Mouse (Mus musculus) forebrain, embryonic 15.5 days (tissue): Measurements from ENCODE around the gene Lmo1. TPM values are rescaled to one million over a fixed set of nuclear protein-coding genes. Genes with fewer than 3 reads are reported as not detected.

Experiments
- ATAC-seq: fragments of 200-750 bp; cut with Nextera tagmentation; replicated peaks from 2 replicates; pipeline ENCODE4 v1.8.0; 2017; ENCODE audit warnings: mild to moderate bottlenecking, moderate TSS enrichment, moderate library complexity
- H3K27ac ChIP-seq: fragments of 300-500 bp; sonication (generic); replicated peaks from 2 replicates; pipeline ENCODE4 v1.5.1; 2015; ENCODE audit warnings: mild to moderate bottlenecking, inconsistent platforms
- H3K27me3 ChIP-seq: fragments of 300-500 bp; sonication (generic); 2 replicates; pipeline ENCODE4 v1.6.1; 2015; ENCODE audit warnings: inconsistent platforms
- H3K36me3 ChIP-seq: fragments of 300-500 bp; sonication (generic); 2 replicates; pipeline ENCODE4 v1.6.1; 2015; ENCODE audit warnings: mild to moderate bottlenecking, inconsistent platforms
- H3K4me1 ChIP-seq: fragments of 300-500 bp; sonication (generic); 2 replicates; pipeline ENCODE4 v1.6.1; 2015; ENCODE audit warnings: inconsistent platforms
- H3K4me2 ChIP-seq: fragments of 300-500 bp; sonication (generic); replicated peaks from 2 replicates; pipeline ENCODE4 v1.6.1; 2015; ENCODE audit warnings: mild to moderate bottlenecking, inconsistent platforms
- H3K4me3 ChIP-seq: fragments of 300-500 bp; sonication (generic); 2 replicates; pipeline ENCODE4 v1.5.1; 2015; ENCODE audit warnings: mild to moderate bottlenecking, inconsistent platforms
- H3K9ac ChIP-seq: fragments of 300-500 bp; sonication (generic); replicated peaks from 2 replicates; pipeline ENCODE4 v1.6.1; 2015; ENCODE audit warnings: mild to moderate bottlenecking, inconsistent platforms
- H3K9me3 ChIP-seq: fragments of 300-500 bp; sonication (generic); 2 replicates; pipeline ENCODE4 v1.6.1; 2016; ENCODE audit warnings: inconsistent platforms
- WGBS: fragments of 180-500 bp; shearing (Covaris S2); methylation state at CpG from one replicate; pipeline ENCODE4 v1.1.7; 2015; ENCODE audit warnings: mixed read lengths; 5-methylcytosine and 5-hydroxymethylcytosine counted together
- polyA plus RNA-seq: library from polyadenylated mRNA; unstranded; fragments of >200 nt; fragmentation: Nextera tagmentation; extraction: Ambion mirVana; gene quantifications from 2 replicates; pipeline ENCODE4 v1.2.1, GENCODE M21; 2015

Gene Lmo1
- polyA plus RNA-seq, 1 experiment from 2014 or later, result 102 TPM

DNA sequence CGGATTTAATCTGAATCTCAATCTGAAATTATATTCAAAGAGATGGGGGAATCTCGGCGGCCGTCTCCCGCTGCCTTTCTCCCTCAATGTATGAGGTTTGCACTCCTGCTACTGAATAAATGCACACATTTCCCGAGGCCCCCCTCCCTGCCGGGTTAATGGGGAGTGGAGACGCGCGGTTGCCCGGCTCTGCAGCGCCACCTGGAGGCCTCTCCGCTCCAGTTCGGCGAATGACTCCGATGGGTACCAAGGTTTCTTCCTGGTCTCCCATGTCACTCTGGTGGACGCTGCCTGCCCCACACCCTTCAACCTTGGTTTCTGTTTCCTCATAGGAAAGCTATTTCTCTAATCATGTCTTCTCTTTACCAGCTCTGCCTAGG, 4.6 kb downstream of the Lmo1 start:
- Histone ChIP-seq H3K9me3 (no peaks in the 10 kb centered on the region), H3K27ac (peak overlapping the region; percentile 84), H3K27me3 (no peaks in the 10 kb centered on the region), H3K4me1 (peaks cover 82% of the 10 kb centered on the region), H3K4me2 (peak overlapping the region; percentile 86), H3K9ac (peak overlapping the region; percentile 75), H3K36me3 (no peaks in the 10 kb centered on the region), H3K4me3 (peak overlapping the region; percentile 60)
- 1% methylated on average over 17 of the region's 17 CpGs for WGBS
- peak; percentile 51 for ATAC-seq

DNA sequence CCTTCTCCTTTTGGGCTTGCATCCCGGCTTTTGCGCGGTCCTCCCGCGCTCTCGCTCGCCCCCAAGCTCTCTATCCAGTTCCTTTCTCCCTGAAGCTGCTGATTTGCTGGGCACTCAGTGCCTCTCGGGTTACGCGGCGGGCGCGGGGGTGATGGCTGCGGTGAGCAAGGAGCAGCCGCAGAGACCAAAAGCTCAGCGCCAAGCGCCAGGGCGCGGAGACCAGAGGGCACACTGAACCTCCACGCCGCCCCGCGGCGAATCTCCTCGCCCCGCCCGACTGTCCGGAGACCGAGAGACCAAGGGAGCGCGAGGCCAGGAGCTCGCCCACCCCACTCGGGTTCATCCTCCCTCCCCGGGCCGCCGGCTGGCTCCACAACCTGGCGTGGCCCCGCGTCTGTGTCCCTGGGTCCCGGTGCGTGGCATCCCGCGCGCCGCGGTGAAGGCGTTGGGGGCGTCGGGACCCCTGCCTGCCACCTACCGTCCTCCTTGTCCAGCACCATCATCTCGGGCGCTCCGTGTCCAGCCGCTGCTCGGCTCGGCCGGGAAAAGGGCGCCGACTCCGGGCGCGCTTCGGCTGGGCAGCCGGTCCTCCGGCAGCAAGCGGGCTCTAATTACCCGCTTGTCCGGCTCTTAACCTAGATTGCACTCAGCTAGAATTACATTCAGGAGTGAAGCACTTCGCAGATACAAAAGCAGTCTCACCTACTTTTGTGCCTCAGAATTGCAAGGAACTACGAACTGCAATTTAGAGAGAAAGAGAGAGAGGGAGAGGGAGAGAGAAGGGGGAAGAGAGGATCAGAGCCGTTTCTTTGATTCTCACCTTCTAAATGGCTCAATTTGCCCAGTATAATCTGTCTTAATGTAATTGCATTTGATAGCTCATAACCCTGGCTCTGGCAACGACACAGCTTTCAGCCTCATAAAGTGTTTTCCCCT, 5.2 kb downstream of the Lmo1 start:
- H3K27ac ChIP-seq, result peak overlapping the region; percentile 84
- peak overlapping the region; percentile 75 for H3K9ac ChIP-seq
- WGBS, result under 1% methylated on average over 71 of the region's 72 CpGs
- H3K4me1 ChIP-seq, result peaks cover 85% of the 10 kb centered on the region
- H3K4me3 ChIP-seq, result peak overlapping the region; percentile 60
- ATAC-seq, result peak; percentile 3; the same call in 1 of the 2 replicates
- H3K36me3 ChIP-seq, result no peaks in the 10 kb centered on the region
- H3K9me3 ChIP-seq, result no peaks in the 10 kb centered on the region
- no peaks in the 10 kb centered on the region for H3K27me3 ChIP-seq
- H3K4me2 ChIP-seq, result peak overlapping the region; percentile 86

DNA sequence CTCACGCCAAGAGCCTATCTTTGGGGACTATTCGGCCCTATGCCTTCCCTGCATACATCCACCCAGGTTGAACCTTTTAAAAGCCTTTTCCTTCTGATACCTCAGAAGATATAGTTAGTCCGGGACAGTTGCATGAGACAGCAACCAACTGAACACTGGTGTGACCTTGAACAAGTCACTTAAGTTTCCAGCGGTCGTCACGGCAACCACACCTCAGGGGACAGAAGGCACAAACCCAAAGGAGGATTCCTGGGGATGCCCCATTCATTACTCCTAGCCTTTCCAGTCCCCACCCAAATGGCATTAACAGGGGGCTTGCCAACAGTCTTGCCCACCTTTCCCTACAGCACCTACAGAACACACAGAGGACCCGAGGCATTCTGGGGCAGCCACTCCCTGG, 6.3 kb downstream of the Lmo1 start:
- H3K4me2 ChIP-seq, result peak overlapping the region; percentile 86
- H3K27me3 ChIP-seq, result no peaks in the 10 kb centered on the region
- H3K9ac ChIP-seq, result no peak overlapping the region
- WGBS, result 93% methylated on average over 7 of the region's 7 CpGs
- peaks cover 79% of the 10 kb centered on the region for H3K4me1 ChIP-seq
- no peaks in the 10 kb centered on the region for H3K36me3 ChIP-seq
- no peak for ATAC-seq
- peak overlapping the region; percentile 60 for H3K4me3 ChIP-seq
- no peak overlapping the region for H3K27ac ChIP-seq
- H3K9me3 ChIP-seq, result no peaks in the 10 kb centered on the region

DNA sequence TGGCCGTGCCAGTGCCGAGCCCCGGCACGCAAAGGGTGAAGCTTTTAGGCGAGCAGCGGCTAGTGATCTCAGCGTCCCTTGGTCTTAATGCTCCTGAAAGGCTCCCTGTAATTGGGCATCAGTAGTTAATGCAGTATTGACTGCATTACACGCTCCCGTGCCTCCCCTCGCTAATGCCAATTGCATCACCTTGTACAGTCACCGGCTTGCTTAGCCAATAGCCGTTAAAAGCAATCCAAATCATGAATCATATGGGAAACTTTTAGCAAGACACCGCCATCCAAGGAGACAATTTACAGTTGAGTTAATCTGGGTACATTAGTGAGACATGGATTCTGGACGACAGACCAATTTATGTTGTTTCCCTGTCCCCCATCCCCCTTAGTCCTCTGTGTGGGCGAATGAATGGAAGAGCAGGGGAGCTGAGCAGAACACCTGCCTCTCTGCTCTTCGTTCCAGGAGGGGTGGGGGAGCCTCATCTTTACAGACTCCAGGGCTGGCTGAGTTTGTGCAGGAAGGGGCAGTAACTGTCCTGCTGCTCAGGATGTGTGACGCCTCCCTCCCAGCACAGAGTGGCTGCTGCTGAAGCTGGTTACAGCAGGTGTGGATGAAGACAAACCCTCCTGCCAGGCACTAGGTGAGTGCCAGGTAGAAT, 8.9 kb downstream of the Lmo1 start:
- H3K9ac ChIP-seq, result 0 out of 2 replicates have a peak overlapping the region, but pooled peaks have one; percentile 13
- peaks cover 59% of the 10 kb centered on the region for H3K4me1 ChIP-seq
- peak overlapping the region; percentile 2 for H3K27ac ChIP-seq
- H3K36me3 ChIP-seq, result no peaks in the 10 kb centered on the region
- WGBS, result 14% methylated on average over 17 of the region's 17 CpGs
- H3K4me3 ChIP-seq, result peak overlapping the region; percentile 18
- no peaks in the 10 kb centered on the region for H3K27me3 ChIP-seq
- H3K4me2 ChIP-seq, result peak overlapping the region; percentile 36
- ATAC-seq, result peak; percentile 43
- H3K9me3 ChIP-seq, result no peaks in the 10 kb centered on the region

DNA sequence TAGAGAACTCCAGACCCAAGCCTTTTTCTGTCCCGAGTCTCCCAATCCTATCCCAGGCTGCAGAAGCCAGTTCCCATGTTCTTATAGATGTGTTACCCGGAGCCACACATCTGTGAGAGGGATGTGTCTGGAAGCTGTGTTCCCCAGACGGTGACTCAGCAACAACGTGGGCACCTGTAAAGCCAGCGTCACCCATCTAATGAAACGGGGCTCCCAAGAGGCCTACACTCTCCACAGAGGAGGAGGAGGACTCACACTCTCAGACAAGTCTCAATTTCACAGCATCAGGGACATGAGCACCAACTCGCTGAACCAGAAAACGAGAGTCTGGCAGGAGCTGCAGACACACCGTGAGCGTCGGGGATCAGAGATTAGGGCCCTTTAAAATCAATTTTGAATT, 20.7 kb downstream of the Lmo1 start:
- Histone ChIP-seq H3K4me2 (no peak overlapping the region), H3K27ac (no peak overlapping the region), H3K36me3 (no peaks in the 10 kb centered on the region), H3K4me1 (peaks cover 41% of the 10 kb centered on the region), H3K4me3 (no peak overlapping the region), H3K27me3 (no peaks in the 10 kb centered on the region), H3K9ac (no peak overlapping the region), H3K9me3 (no peaks in the 10 kb centered on the region)
- WGBS, result 43% methylated on average over 11 of the region's 11 CpGs
- ATAC-seq, result no peak

DNA sequence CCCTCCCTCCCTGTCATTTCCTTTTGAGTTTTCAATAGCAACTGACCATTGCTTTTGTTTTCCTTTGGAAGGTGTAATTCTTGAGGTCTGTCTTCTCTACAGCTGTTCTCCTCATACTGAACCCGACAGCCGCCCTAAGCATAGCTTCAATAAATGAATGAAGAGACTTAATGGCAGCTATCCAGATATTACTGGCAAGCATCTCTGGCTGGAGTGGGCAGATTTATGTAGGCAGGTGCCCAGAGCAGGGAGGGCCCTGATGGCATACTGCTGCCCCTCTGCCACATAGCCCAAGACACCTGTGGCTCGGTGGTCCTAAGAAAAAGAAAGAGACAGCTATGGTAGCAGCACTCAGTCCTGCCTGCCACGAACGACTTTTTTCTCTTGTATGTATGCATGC, 21.5 kb downstream of the Lmo1 start:
- no peak overlapping the region for H3K9ac ChIP-seq
- H3K9me3 ChIP-seq, result no peaks in the 10 kb centered on the region
- no peak overlapping the region for H3K4me3 ChIP-seq
- H3K27me3 ChIP-seq, result no peaks in the 10 kb centered on the region
- H3K27ac ChIP-seq, result no peak overlapping the region
- H3K36me3 ChIP-seq, result no peaks in the 10 kb centered on the region
- WGBS, result 41% methylated on average over 5 of the region's 5 CpGs
- H3K4me2 ChIP-seq, result no peak overlapping the region
- peaks cover 41% of the 10 kb centered on the region for H3K4me1 ChIP-seq
- 0 out of 2 replicates have a peak, but pooled peaks have one; percentile 33 for ATAC-seq

DNA sequence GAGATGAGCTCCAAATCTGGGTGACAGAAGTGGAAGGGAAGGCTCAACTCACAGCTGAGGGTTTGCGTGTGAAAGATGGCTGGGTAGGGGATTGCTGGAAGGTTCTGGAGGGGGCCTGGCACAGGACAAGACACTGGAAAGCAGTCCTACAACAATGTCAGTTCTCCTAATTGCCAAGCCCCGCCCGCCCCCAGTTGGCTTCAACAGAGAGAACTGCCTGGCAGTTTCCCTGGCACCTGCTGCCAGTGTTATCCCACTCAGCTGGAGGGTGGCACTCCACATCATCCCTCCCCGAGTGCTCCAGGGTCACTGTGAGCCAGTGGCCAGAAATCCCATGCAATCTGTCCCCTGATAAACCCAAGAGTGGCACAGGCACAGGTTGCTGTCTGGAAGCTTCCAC, 23.9 kb downstream of the Lmo1 start:
- H3K27me3 ChIP-seq, result 0 out of 2 replicates have a peak, but pooled peaks cover 3% of the 10 kb centered on the region
- no peak overlapping the region for H3K9ac ChIP-seq
- H3K4me3 ChIP-seq, result no peak overlapping the region
- no peak for ATAC-seq
- no peaks in the 10 kb centered on the region for H3K9me3 ChIP-seq
- H3K4me1 ChIP-seq, result peaks cover 46% of the 10 kb centered on the region
- no peaks in the 10 kb centered on the region for H3K36me3 ChIP-seq
- H3K4me2 ChIP-seq, result no peak overlapping the region
- WGBS, result 55% methylated on average over 4 of the region's 4 CpGs
- H3K27ac ChIP-seq, result no peak overlapping the region

DNA sequence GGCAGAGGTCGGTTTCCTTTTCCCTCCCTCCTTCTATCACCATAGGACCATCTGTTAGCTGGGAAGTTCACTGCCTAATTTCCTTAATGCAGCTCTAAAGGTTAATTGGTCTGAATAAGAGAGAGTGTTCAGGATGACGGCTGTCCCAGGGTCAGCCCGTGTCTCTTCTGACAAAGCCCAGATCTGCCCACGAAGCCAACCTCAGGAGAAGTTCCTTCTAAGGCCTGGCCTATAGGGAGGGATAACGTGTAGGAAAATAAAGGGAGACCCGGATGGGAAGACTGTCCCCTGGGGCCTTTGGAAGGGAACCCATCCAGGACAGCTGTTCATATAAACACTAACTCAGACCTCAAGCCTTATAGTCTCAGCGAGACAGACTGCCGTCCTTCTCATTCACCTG, 29.8 kb downstream of the Lmo1 start:
- Histone ChIP-seq H3K4me2 (no peak overlapping the region), H3K4me1 (peaks cover 52% of the 10 kb centered on the region), H3K4me3 (no peak overlapping the region), H3K27me3 (0 out of 2 replicates have a peak, but pooled peaks cover 3% of the 10 kb centered on the region), H3K27ac (no peak overlapping the region), H3K9me3 (no peaks in the 10 kb centered on the region), H3K9ac (no peak overlapping the region), H3K36me3 (no peaks in the 10 kb centered on the region)
- WGBS, result 33% methylated on average over 8 of the region's 8 CpGs
- no peak for ATAC-seq

DNA sequence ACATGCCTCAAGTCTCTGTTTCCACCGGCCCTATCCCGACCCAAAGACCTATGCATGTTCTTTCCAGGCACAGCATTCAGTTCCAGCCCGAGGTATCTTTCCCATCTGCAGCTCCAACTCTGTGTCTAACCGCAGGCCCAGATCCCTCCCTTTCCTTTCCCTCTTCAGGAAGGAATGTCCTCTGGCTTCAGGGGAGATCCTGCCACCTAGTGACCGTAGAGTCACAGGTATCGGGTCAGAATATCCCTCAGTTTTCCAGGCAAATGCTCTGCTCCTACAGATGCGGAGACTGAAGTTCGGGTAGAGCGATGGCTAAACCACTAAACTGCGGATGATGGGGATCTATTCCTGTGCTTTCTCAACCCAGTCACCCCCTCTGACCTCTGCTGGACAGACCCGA, 30.3 kb downstream of the Lmo1 start:
- ATAC-seq, result no peak
- Histone ChIP-seq H3K4me1 (peaks cover 52% of the 10 kb centered on the region), H3K4me3 (no peak overlapping the region), H3K4me2 (no peak overlapping the region), H3K27me3 (0 out of 2 replicates have a peak, but pooled peaks cover 3% of the 10 kb centered on the region), H3K9ac (no peak overlapping the region), H3K9me3 (no peaks in the 10 kb centered on the region), H3K36me3 (no peaks in the 10 kb centered on the region), H3K27ac (no peak overlapping the region)
- 56% methylated on average over 11 of the region's 11 CpGs for WGBS

DNA sequence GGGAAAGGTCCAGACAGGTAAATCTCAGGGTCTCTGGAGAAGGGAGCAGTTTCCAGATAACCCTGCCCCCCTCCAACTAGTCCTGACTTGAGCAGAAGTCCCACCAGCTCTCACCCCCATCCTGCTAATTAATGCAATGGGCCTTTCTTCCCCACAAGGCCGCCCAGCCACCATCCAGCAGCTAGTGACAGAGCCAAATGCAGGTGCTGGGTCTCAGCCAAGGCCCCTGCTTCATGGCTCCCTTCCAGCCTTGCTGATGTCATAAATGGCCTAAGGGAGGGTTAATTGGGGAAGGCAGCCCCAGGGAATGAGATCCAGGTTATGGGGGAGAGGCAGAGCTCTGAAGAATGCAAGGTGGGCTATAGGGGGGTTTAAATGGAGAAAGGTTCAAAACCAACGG, 32.4 kb downstream of the Lmo1 start:
- no peak overlapping the region for H3K9ac ChIP-seq
- WGBS, result 15% methylated on average over 2 of the region's 2 CpGs
- no peaks in the 10 kb centered on the region for H3K9me3 ChIP-seq
- no peak overlapping the region; the same call in none of the 2 replicates for H3K27ac ChIP-seq
- H3K4me2 ChIP-seq, result no peak overlapping the region
- peaks cover 52% of the 10 kb centered on the region for H3K4me1 ChIP-seq
- H3K36me3 ChIP-seq, result peaks cover 8% of the 10 kb centered on the region; the same call in 1 of the 2 replicates
- peak; percentile 50; the same call in 1 of the 2 replicates for ATAC-seq
- no peak overlapping the region for H3K4me3 ChIP-seq
- H3K27me3 ChIP-seq, result 0 out of 2 replicates have a peak, but pooled peaks cover 3% of the 10 kb centered on the region

DNA sequence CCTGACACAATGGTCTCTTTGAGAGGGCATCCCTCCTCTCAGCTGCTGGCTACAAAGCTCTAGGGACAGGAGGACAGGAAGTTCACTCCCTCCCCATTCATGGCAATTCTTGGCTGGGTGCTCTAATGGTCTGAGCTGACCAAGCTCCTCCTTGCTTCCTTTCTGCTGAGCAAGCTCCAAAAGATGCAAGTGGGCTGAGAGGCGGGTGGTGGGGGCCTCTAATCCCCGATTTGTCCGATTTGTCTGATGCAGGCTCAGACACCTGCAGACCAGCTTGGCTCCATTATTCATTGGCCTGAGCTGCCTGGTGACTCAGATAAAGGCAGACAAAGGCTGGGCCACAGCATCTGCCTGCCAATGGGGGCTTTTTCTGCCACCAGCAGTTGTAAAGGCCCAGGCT, 33.3 kb downstream of the Lmo1 start:
- H3K4me3 ChIP-seq, result no peak overlapping the region
- WGBS, result 11% methylated on average over 3 of the region's 3 CpGs
- no peaks in the 10 kb centered on the region for H3K9me3 ChIP-seq
- peaks cover 8% of the 10 kb centered on the region; the same call in 1 of the 2 replicates for H3K36me3 ChIP-seq
- no peak overlapping the region; the same call in 1 of the 2 replicates for H3K27ac ChIP-seq
- 0 out of 2 replicates have a peak, but pooled peaks cover 3% of the 10 kb centered on the region for H3K27me3 ChIP-seq
- no peak overlapping the region for H3K4me2 ChIP-seq
- H3K9ac ChIP-seq, result no peak overlapping the region
- peaks cover 52% of the 10 kb centered on the region for H3K4me1 ChIP-seq
- no peak for ATAC-seq

DNA sequence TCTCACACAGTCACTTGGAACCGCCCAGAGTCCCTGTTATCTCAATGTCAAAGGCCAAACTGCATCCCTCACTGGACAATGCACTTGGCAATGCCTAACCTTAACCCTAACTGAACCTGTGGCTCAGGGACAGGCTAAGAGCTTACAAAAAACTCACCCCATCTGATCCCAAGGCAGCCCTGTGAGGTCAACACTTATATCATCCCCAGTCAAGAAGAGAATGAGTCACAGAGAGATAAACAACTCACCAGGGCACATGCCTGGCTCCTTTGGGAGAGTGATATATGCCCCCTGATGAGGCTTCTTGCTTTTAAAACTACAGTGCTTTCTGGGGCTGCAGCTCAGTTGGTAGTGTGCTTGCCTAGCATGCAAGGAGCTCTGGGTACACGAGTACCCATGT, 34.0 kb downstream of the Lmo1 start:
- 61% methylated on average over 2 of the region's 2 CpGs for WGBS
- H3K9me3 ChIP-seq, result no peaks in the 10 kb centered on the region
- H3K9ac ChIP-seq, result no peak overlapping the region
- H3K4me1 ChIP-seq, result peaks cover 47% of the 10 kb centered on the region
- H3K27me3 ChIP-seq, result 0 out of 2 replicates have a peak, but pooled peaks cover under 1% of the 10 kb centered on the region
- H3K4me3 ChIP-seq, result no peak overlapping the region
- no peak overlapping the region for H3K27ac ChIP-seq
- ATAC-seq, result no peak
- no peak overlapping the region for H3K4me2 ChIP-seq
- peaks cover 8% of the 10 kb centered on the region; the same call in 1 of the 2 replicates for H3K36me3 ChIP-seq
